Mouse (Mus musculus): ENCODE measurements around the gene Tex22. TPM values are rescaled to one million over a fixed set of nuclear protein-coding genes. Genes with fewer than 3 reads are reported as not detected.

The Tex22 gene
- polyA plus RNA-seq, 1 experiment from 2014 or later: not detected

DNA sequence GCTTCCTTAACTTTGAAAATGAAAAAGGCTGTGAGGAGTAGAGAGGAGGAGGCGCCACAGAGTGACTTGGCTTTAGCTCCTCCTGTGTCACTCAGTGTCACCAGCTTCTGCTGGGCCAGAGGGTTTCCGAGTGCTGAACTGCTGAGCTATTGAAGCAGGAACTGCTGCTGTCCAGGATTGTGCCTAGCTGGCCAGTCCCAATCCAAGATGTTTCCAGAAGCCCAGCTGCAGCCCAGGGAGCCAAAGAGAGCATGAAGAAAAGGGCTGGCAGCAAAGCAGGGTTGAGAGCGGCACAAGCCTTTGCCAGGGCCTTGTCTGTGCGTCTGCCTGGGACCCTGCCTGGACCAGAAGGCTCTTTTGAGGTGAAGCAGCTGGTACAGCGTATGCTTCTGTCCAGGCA, 26.2 kb upstream of the Tex22 start:
- Histone ChIP-seq H3K27me3 (replicated peaks; ENCODE audit: control insufficient read depth, insufficient read depth, low read length) (no peaks in the 10 kb centered on the region), H3K4me3 (ENCODE audit: low read depth, low read length) (no peak overlapping the region), H3K36me3 (ENCODE audit: control insufficient read depth, insufficient read depth, low read length) (peaks cover 57% of the 10 kb centered on the region), H3K9ac (ENCODE audit: low read depth, low read length) (no peak overlapping the region), H3K4me1 (ENCODE audit: control insufficient read depth, insufficient read depth, low read length) (peaks cover 15% of the 10 kb centered on the region), H3K27ac (replicated peaks; ENCODE audit: low read depth, low read length) (no peak overlapping the region), H3K4me2 (ENCODE audit: low read depth, low read length) (no peak overlapping the region), H3K9me3 (ENCODE audit: control insufficient read depth, low read length) (no peaks in the 10 kb centered on the region)
- WGBS: 94% methylated on average over 5 of the region's 5 CpGs
- no peak for DNase-seq (ENCODE audit: low spot score)
- ATAC-seq (ENCODE audit: low read depth): no peak

- H3K4me1 ChIP-seq (ENCODE audit: control insufficient read depth, insufficient read depth, low read length): peaks cover 10% of the 10 kb centered on the region; the same call in 1 of the 2 replicates
- H3K27me3 ChIP-seq (replicated peaks; ENCODE audit: control insufficient read depth, insufficient read depth, low read length): no peaks in the 10 kb centered on the region
- no peak overlapping the region for H3K4me3 ChIP-seq (ENCODE audit: low read depth, low read length)
- no peak overlapping the region for H3K27ac ChIP-seq (replicated peaks; ENCODE audit: low read depth, low read length)
- H3K9ac ChIP-seq (ENCODE audit: low read depth, low read length): no peak overlapping the region
- peaks cover 70% of the 10 kb centered on the region for H3K36me3 ChIP-seq (ENCODE audit: control insufficient read depth, insufficient read depth, low read length)
- ATAC-seq (ENCODE audit: low read depth): no peak
- H3K4me2 ChIP-seq (ENCODE audit: low read depth, low read length): no peak overlapping the region
- H3K9me3 ChIP-seq (ENCODE audit: control insufficient read depth, low read length): no peaks in the 10 kb centered on the region
- no peak for DNase-seq (ENCODE audit: low spot score)
- 98% methylated on average over 9 of the region's 9 CpGs for WGBS
These were observed 24.5 kb upstream of the Tex22 start for GRCm38 (mm10) chr12:113049836-113050235.

DNA sequence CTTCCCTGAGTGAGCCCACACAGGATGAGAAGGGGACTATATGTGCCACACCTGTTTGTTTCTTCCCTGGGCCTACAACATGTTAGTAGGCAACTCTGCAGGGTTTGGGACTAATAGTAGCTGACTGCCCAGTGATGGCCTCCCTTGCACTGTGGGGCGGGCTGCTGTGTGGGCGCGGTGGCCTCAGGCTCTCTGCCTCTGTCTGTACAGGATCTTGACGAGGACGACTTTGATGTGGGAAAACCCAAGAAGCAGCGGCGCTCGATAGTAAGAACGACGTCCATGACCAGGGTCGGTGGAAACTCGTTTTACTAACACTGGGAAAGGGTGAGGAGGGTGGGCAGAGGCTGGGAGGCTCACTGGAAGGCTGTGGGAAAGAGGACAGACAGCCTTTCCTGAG, 23.6 kb upstream of the Tex22 start:
- no peak overlapping the region for H3K27ac ChIP-seq (replicated peaks; ENCODE audit: low read depth, low read length)
- no peaks in the 10 kb centered on the region for H3K9me3 ChIP-seq (ENCODE audit: control insufficient read depth, low read length)
- no peaks in the 10 kb centered on the region for H3K27me3 ChIP-seq (replicated peaks; ENCODE audit: control insufficient read depth, insufficient read depth, low read length)
- H3K36me3 ChIP-seq (ENCODE audit: control insufficient read depth, insufficient read depth, low read length): peaks cover 68% of the 10 kb centered on the region
- DNase-seq (ENCODE audit: low spot score): no peak
- no peak overlapping the region for H3K9ac ChIP-seq (ENCODE audit: low read depth, low read length)
- no peak overlapping the region for H3K4me2 ChIP-seq (ENCODE audit: low read depth, low read length)
- peaks cover 10% of the 10 kb centered on the region; the same call in 1 of the 2 replicates for H3K4me1 ChIP-seq (ENCODE audit: control insufficient read depth, insufficient read depth, low read length)
- no peak overlapping the region for H3K4me3 ChIP-seq (ENCODE audit: low read depth, low read length)
- no peak for ATAC-seq (ENCODE audit: low read depth)
- 76% methylated on average over 12 of the region's 12 CpGs for WGBS

GRCm38 (mm10) chr12:113051628-113052403, 22.5 kb upstream of the Tex22 start:
- Histone ChIP-seq H3K36me3 (ENCODE audit: control insufficient read depth, insufficient read depth, low read length) (peaks cover 60% of the 10 kb centered on the region), H3K4me2 (ENCODE audit: low read depth, low read length) (no peak overlapping the region), H3K9ac (ENCODE audit: low read depth, low read length) (peak overlapping the region; percentile 30; the same call in 1 of the 2 replicates), H3K4me1 (ENCODE audit: control insufficient read depth, insufficient read depth, low read length) (peaks cover 10% of the 10 kb centered on the region; the same call in 1 of the 2 replicates), H3K4me3 (ENCODE audit: low read depth, low read length) (no peak overlapping the region), H3K27ac (replicated peaks; ENCODE audit: low read depth, low read length) (peak overlapping the region; percentile 52; the same call in 1 of the 2 replicates), H3K27me3 (replicated peaks; ENCODE audit: control insufficient read depth, insufficient read depth, low read length) (no peaks in the 10 kb centered on the region), H3K9me3 (ENCODE audit: control insufficient read depth, low read length) (no peaks in the 10 kb centered on the region)
- 33% methylated on average over 8 of the region's 9 CpGs for WGBS
- ATAC-seq (ENCODE audit: low read depth) (peak; percentile 37; the same call in 1 of the 2 replicates), DNase-seq (ENCODE audit: low spot score) (peak; percentile 61)

- no peak overlapping the region for H3K4me3 ChIP-seq (ENCODE audit: low read depth, low read length)
- ATAC-seq (ENCODE audit: low read depth): no peak
- no peaks in the 10 kb centered on the region for H3K9me3 ChIP-seq (ENCODE audit: control insufficient read depth, low read length)
- 90% methylated on average over 8 of the region's 8 CpGs for WGBS
- DNase-seq (ENCODE audit: low spot score): no peak
- H3K9ac ChIP-seq (ENCODE audit: low read depth, low read length): no peak overlapping the region
- peaks cover 8% of the 10 kb centered on the region; the same call in 1 of the 2 replicates for H3K4me1 ChIP-seq (ENCODE audit: control insufficient read depth, insufficient read depth, low read length)
- no peaks in the 10 kb centered on the region for H3K27me3 ChIP-seq (replicated peaks; ENCODE audit: control insufficient read depth, insufficient read depth, low read length)
- H3K27ac ChIP-seq (replicated peaks; ENCODE audit: low read depth, low read length): no peak overlapping the region
- H3K4me2 ChIP-seq (ENCODE audit: low read depth, low read length): no peak overlapping the region
- H3K36me3 ChIP-seq (ENCODE audit: control insufficient read depth, insufficient read depth, low read length): peaks cover 77% of the 10 kb centered on the region
These were observed 18.2 kb upstream of the Tex22 start for GRCm38 (mm10) chr12:113056089-113056488.

GRCm38 (mm10) chr12:113060178-113060577, 14.1 kb upstream of the Tex22 start:
- no peak for DNase-seq (ENCODE audit: low spot score)
- H3K27me3 ChIP-seq (replicated peaks; ENCODE audit: control insufficient read depth, insufficient read depth, low read length): no peaks in the 10 kb centered on the region
- H3K4me2 ChIP-seq (ENCODE audit: low read depth, low read length): no peak overlapping the region
- H3K9ac ChIP-seq (ENCODE audit: low read depth, low read length): no peak overlapping the region
- peaks cover 69% of the 10 kb centered on the region for H3K36me3 ChIP-seq (ENCODE audit: control insufficient read depth, insufficient read depth, low read length)
- H3K4me3 ChIP-seq (ENCODE audit: low read depth, low read length): no peak overlapping the region
- WGBS: 91% methylated on average over 5 of the region's 5 CpGs
- no peaks in the 10 kb centered on the region for H3K4me1 ChIP-seq (ENCODE audit: control insufficient read depth, insufficient read depth, low read length)
- ATAC-seq (ENCODE audit: low read depth): no peak
- no peak overlapping the region for H3K27ac ChIP-seq (replicated peaks; ENCODE audit: low read depth, low read length)
- no peaks in the 10 kb centered on the region for H3K9me3 ChIP-seq (ENCODE audit: control insufficient read depth, low read length)

DNA sequence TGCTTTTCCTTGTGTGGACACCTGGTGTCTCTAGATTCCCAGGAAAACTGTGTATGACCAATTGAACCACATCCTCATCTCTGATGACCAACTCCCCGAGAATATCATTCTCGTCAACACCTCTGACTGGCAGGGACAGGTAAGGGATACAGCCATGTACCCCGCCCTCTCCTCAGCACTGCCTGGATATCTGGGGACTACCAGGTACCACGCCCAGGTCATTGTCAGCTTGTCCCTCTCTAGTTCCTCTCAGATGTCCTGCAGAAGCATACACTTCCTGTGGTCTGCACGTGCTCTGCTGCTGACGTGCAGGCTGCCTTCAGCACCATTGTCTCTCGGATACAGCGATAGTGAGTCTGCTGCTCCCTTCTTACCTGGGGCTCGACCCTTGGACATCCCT, 12.7 kb upstream of the Tex22 start:
- Histone ChIP-seq H3K4me1 (ENCODE audit: control insufficient read depth, insufficient read depth, low read length) (no peaks in the 10 kb centered on the region), H3K9ac (ENCODE audit: low read depth, low read length) (no peak overlapping the region), H3K9me3 (ENCODE audit: control insufficient read depth, low read length) (no peaks in the 10 kb centered on the region), H3K27ac (replicated peaks; ENCODE audit: low read depth, low read length) (no peak overlapping the region), H3K27me3 (replicated peaks; ENCODE audit: control insufficient read depth, insufficient read depth, low read length) (no peaks in the 10 kb centered on the region), H3K4me3 (ENCODE audit: low read depth, low read length) (no peak overlapping the region), H3K4me2 (ENCODE audit: low read depth, low read length) (no peak overlapping the region), H3K36me3 (ENCODE audit: control insufficient read depth, insufficient read depth, low read length) (peaks cover 73% of the 10 kb centered on the region)
- 84% methylated on average over 9 of the region's 9 CpGs for WGBS
- ATAC-seq (ENCODE audit: low read depth) (no peak), DNase-seq (ENCODE audit: low spot score) (no peak)

DNA sequence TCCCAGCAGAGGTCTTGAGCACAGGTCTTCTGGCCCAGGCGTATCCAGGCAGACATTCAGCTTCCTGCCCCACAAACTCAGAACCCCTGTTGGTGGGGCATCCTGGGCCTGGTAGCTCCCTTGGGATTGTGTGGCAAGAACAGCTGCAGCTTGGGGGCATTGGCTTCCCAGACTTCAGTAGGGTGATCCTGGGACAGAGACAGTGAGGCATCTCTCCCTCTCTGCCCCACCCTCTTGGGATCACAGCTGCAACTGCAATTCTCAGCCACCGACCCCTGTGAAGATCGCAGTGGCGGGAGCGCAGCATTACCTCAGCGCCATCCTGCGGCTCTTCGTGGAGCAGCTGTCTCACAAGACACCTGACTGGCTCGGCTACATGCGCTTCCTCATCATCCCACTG, 12.1 kb upstream of the Tex22 start:
- Histone ChIP-seq H3K9me3 (ENCODE audit: control insufficient read depth, low read length) (no peaks in the 10 kb centered on the region), H3K9ac (ENCODE audit: low read depth, low read length) (no peak overlapping the region), H3K4me3 (ENCODE audit: low read depth, low read length) (no peak overlapping the region), H3K27me3 (replicated peaks; ENCODE audit: control insufficient read depth, insufficient read depth, low read length) (no peaks in the 10 kb centered on the region), H3K27ac (replicated peaks; ENCODE audit: low read depth, low read length) (no peak overlapping the region), H3K4me1 (ENCODE audit: control insufficient read depth, insufficient read depth, low read length) (no peaks in the 10 kb centered on the region), H3K36me3 (ENCODE audit: control insufficient read depth, insufficient read depth, low read length) (peaks cover 72% of the 10 kb centered on the region), H3K4me2 (ENCODE audit: low read depth, low read length) (no peak overlapping the region)
- ATAC-seq (ENCODE audit: low read depth) (no peak), DNase-seq (ENCODE audit: low spot score) (no peak)
- WGBS: 83% methylated on average over 10 of the region's 10 CpGs

DNA sequence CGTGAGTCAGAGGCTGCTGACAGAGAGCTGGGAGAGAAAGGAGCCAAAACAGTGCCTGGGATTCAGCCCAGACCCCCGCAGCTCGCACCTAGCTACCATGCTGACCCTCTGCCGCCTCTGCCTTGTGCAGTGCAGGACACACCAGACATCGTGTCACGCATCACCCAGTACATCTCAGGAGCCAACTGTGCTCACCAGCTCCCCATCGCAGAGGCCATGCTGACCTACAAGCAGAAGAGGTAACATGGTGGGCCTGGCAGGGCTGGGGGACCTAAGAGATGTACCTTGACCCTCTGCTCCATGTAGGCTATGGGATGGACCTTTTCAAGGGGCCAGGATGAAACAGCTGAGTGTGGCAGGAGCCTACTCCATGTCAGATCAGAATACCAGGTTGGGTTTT, 10.6 kb upstream of the Tex22 start:
- no peak overlapping the region for H3K27ac ChIP-seq (replicated peaks; ENCODE audit: low read depth, low read length)
- no peak overlapping the region for H3K9ac ChIP-seq (ENCODE audit: low read depth, low read length)
- no peaks in the 10 kb centered on the region for H3K27me3 ChIP-seq (replicated peaks; ENCODE audit: control insufficient read depth, insufficient read depth, low read length)
- H3K9me3 ChIP-seq (ENCODE audit: control insufficient read depth, low read length): no peaks in the 10 kb centered on the region
- no peak for DNase-seq (ENCODE audit: low spot score)
- H3K4me3 ChIP-seq (ENCODE audit: low read depth, low read length): no peak overlapping the region
- peaks cover 71% of the 10 kb centered on the region for H3K36me3 ChIP-seq (ENCODE audit: control insufficient read depth, insufficient read depth, low read length)
- H3K4me1 ChIP-seq (ENCODE audit: control insufficient read depth, insufficient read depth, low read length): no peaks in the 10 kb centered on the region
- ATAC-seq (ENCODE audit: low read depth): no peak
- 90% methylated on average over 6 of the region's 7 CpGs for WGBS
- H3K4me2 ChIP-seq (ENCODE audit: low read depth, low read length): no peak overlapping the region

All from embryonic facial prominence, embryonic 14.5 days (tissue).